Mouse (Mus musculus) kidney, embryonic 16.5 days (tissue): ENCODE results near the gene Zp1. TPM values are rescaled to one million over a fixed set of nuclear protein-coding genes. Genes with fewer than 3 reads are reported as not detected.

Experiments used
- ATAC-seq: fragments of 200-750 bp; cut with Nextera tagmentation; 2 replicates; pipeline ENCODE4 v1.8.0; 2017; ENCODE audit warnings: moderate TSS enrichment; ENCODE audit not compliant: low FRiP score, low TSS enrichment
- H3K27ac ChIP-seq: fragments of 300-500 bp; sonication (generic); 2 replicates; pipeline ENCODE4 v1.5.1; 2014; ENCODE audit warnings: low read length
- H3K27me3 ChIP-seq: fragments of 300-500 bp; sonication (generic); 2 replicates; pipeline ENCODE4 v1.6.1; 2014; ENCODE audit warnings: low read length, control low read depth, mixed read lengths; ENCODE audit not compliant: insufficient read depth
- H3K36me3 ChIP-seq: fragments of 300-500 bp; sonication (generic); 2 replicates; pipeline ENCODE4 v1.6.1; 2014; ENCODE audit warnings: low read length, control low read depth, mixed read lengths; ENCODE audit not compliant: insufficient read depth
- H3K4me1 ChIP-seq: fragments of 300-500 bp; sonication (generic); 2 replicates; pipeline ENCODE4 v1.6.1; 2014; ENCODE audit warnings: low read length, control low read depth, mixed read lengths; ENCODE audit not compliant: insufficient read depth
- H3K4me2 ChIP-seq: fragments of 300-500 bp; sonication (generic); replicated peaks from 2 replicates; pipeline ENCODE4 v1.6.1; 2014; ENCODE audit warnings: low read depth, low read length
- H3K4me3 ChIP-seq: fragments of 300-500 bp; sonication (generic); 2 replicates; pipeline ENCODE4 v1.5.1; 2014; ENCODE audit warnings: mild to moderate bottlenecking, low read length
- H3K9ac ChIP-seq: fragments of 300-500 bp; sonication (generic); replicated peaks from 2 replicates; pipeline ENCODE4 v1.6.1; 2014; ENCODE audit warnings: low read length
- H3K9me3 ChIP-seq: fragments of 300-500 bp; sonication (generic); 2 replicates; pipeline ENCODE4 v1.6.1; 2016; ENCODE audit warnings: low read length, control low read depth
- WGBS: fragments of 180-500 bp; shearing (Covaris S2); extraction: QIAGEN DNeasy Blood & Tissue Kit; methylation state at CpG from one replicate; pipeline ENCODE4 v1.1.7; 2014; 5-methylcytosine and 5-hydroxymethylcytosine counted together
- polyA plus RNA-seq: library from polyadenylated mRNA; unstranded; fragments of >200 nt; fragmentation: Nextera tagmentation; extraction: Ambion mirVana; gene quantifications from 2 replicates; pipeline ENCODE4 v1.2.1, GENCODE M21; 2015

Gene Zp1
- polyA plus RNA-seq, 1 experiment from 2014 or later: not detected

DNA sequence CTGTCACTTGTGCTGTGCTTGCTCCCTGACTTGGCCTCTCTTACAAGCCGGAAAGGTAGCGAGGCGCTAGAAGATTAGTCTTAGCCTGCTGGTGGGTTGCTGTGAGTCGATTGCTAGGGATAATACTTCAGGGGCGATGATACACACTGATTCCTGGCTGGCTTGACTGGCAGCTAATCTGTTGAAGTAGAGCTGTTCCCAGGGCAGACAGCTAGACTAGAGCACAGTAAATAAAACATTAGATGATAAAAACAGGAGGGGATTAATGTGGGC is 14.8 kb downstream of the Zp1 start:
- H3K9me3 ChIP-seq: no peaks in the 10 kb centered on the region
- H3K4me3 ChIP-seq: no peak overlapping the region
- ATAC-seq: no peak
- no peak overlapping the region for H3K9ac ChIP-seq
- H3K4me1 ChIP-seq: peaks cover 20% of the 10 kb centered on the region
- 38% methylated on average over 5 of the region's 5 CpGs for WGBS
- H3K36me3 ChIP-seq: peaks cover 44% of the 10 kb centered on the region
- H3K27me3 ChIP-seq: no peaks in the 10 kb centered on the region
- H3K27ac ChIP-seq: peak overlapping the region; percentile 91
- no peak overlapping the region for H3K4me2 ChIP-seq

DNA sequence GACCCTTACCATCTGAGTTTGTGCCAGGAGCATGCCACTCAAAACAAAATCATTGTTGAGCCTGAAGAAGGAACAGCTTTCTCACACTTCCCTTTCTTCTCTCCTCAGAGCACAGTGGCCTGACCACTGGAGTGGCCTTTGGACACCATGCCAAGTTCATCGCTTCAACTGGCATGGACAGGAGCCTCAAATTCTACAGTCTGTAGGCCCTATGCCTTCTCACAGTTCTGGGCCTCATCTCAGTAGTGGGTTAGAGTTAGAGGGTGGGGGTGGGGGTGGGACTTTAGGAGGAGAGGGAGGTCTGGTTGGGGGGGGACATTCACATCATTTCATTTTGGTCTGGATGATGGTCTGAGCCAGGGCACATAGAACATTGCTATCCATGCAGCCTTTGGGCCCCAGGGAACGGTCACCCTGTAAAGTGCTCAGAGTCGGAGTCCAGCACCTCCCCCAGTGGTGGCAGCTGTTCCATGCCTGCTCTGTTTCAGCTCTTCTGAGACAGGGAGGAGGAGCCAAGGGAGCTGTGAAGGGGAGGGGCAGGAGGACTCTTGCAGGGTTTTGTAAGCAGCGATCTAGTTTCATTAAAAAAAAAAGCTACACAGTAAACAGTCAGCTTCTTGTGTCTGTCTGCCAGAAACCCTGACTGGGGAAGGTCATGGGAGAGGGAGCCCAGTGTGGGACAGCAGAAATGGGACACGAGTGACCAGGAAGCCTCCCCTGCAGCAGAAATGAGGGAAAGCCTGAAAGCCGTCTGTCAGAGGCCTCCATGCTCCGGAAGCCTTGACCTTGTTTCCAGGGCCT is 15.3 kb downstream of the Zp1 start:
- H3K9me3 ChIP-seq: no peaks in the 10 kb centered on the region
- H3K4me1 ChIP-seq: peaks cover 20% of the 10 kb centered on the region
- peak overlapping the region; percentile 91 for H3K27ac ChIP-seq
- WGBS: 30% methylated on average over 7 of the region's 7 CpGs
- no peak overlapping the region for H3K4me2 ChIP-seq
- no peaks in the 10 kb centered on the region for H3K27me3 ChIP-seq
- H3K9ac ChIP-seq: 0 out of 2 replicates have a peak overlapping the region, but pooled peaks have one; percentile 22
- no peak overlapping the region for H3K4me3 ChIP-seq
- peak; percentile 90 for ATAC-seq
- peaks cover 49% of the 10 kb centered on the region for H3K36me3 ChIP-seq

DNA sequence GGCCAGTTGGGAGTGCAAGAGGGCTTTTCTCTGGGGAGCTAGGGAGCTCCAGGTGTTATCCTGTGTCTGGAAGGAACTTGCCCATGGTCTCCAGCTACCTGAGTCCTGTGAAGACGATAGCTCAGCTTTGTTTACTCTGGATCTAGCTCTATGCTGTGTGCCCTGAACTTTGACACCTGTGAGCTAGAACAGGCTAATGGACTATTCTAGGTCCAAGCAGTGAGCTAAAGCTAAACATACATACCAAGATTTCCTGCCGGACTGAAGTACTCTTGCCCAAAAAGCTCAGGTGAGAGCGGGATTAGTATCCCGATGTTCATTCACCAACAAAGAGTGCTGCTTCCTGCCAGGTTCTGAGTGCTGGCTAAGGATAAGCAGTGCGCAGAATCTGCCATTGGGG is 15.9 kb downstream of the Zp1 start:
- Histone ChIP-seq H3K27me3 (no peaks in the 10 kb centered on the region), H3K27ac (peak overlapping the region; percentile 91), H3K4me3 (no peak overlapping the region), H3K4me1 (peaks cover 20% of the 10 kb centered on the region), H3K9ac (0 out of 2 replicates have a peak overlapping the region, but pooled peaks have one; percentile 22), H3K4me2 (no peak overlapping the region), H3K9me3 (no peaks in the 10 kb centered on the region), H3K36me3 (peaks cover 54% of the 10 kb centered on the region)
- 80% methylated on average over 5 of the region's 5 CpGs for WGBS
- ATAC-seq: no peak

DNA sequence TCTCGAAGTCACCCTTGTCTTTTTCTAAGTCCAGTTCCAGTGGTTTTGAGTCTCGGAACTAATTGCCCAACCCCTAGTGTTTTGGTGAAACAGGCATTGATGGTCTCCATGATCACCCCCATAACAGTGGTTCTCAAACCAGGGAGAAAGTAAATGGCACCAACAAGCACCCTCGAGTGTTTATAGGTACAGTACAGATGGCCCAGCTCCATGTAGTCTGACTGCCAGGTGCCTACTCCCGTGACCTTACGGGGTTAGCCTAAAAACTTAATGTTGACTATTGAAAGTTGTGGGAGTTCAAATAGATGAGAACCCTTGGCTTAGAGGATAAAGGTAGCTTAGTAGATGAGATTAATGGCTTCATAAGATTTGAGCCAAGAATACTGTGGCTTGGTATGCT is 19.4 kb downstream of the Zp1 start:
- no peak for ATAC-seq
- H3K9me3 ChIP-seq: no peaks in the 10 kb centered on the region
- H3K4me3 ChIP-seq: no peak overlapping the region
- WGBS: 93% methylated on average over 5 of the region's 5 CpGs
- H3K27me3 ChIP-seq: no peaks in the 10 kb centered on the region
- no peak overlapping the region for H3K4me2 ChIP-seq
- no peak overlapping the region for H3K9ac ChIP-seq
- peaks cover 27% of the 10 kb centered on the region for H3K4me1 ChIP-seq
- no peak overlapping the region for H3K27ac ChIP-seq
- H3K36me3 ChIP-seq: peaks cover 66% of the 10 kb centered on the region

DNA sequence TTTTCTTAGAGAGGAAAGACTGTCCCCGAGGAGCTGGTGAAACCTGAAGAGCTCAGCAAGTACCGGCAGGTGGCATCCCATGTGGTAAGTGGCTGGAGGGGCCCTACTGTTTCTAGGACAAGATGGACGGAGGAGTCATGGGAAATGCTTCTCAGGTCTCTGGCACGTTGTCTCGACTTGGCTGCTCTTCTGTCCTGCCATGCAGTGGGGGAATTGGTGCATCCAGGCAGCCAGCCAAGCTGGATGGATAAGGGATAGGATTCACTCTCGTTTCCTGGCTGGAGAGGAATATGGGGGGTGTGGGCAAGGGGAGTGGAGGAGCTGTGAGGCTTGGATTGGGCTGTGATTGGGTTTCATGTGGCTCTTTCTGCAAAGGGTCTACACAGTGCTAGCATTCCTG is 20.1 kb downstream of the Zp1 start:
- no peaks in the 10 kb centered on the region for H3K27me3 ChIP-seq
- H3K9me3 ChIP-seq: no peaks in the 10 kb centered on the region
- no peak for ATAC-seq
- WGBS: 77% methylated on average over 6 of the region's 6 CpGs
- peaks cover 66% of the 10 kb centered on the region for H3K36me3 ChIP-seq
- no peak overlapping the region for H3K4me2 ChIP-seq
- H3K4me1 ChIP-seq: peaks cover 24% of the 10 kb centered on the region
- no peak overlapping the region for H3K4me3 ChIP-seq
- no peak overlapping the region for H3K9ac ChIP-seq
- no peak overlapping the region for H3K27ac ChIP-seq

DNA sequence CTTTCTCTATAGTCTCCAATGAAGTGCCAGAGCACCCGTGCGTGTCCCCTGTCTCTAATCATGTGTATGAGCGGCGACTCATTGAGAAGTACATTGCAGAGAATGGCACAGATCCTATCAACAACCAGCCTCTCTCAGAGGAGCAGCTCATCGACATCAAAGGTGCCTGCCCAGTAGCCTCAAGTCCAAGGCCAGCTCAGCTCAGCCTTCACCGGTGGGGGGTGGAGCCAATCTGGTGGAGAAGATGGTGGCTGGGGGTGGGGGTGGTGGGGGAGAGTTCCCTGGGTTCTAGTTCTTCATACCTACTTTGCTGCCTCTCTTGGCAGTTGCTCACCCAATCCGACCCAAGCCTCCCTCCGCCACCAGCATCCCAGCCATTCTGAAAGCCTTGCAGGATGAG is 22.9 kb downstream of the Zp1 start:
- Histone ChIP-seq H3K9ac (no peak overlapping the region), H3K27me3 (no peaks in the 10 kb centered on the region), H3K4me1 (peaks cover 14% of the 10 kb centered on the region), H3K36me3 (peaks cover 47% of the 10 kb centered on the region), H3K4me3 (no peak overlapping the region), H3K4me2 (no peak overlapping the region), H3K27ac (no peak overlapping the region), H3K9me3 (no peaks in the 10 kb centered on the region)
- 76% methylated on average over 8 of the region's 8 CpGs for WGBS
- ATAC-seq: no peak

DNA sequence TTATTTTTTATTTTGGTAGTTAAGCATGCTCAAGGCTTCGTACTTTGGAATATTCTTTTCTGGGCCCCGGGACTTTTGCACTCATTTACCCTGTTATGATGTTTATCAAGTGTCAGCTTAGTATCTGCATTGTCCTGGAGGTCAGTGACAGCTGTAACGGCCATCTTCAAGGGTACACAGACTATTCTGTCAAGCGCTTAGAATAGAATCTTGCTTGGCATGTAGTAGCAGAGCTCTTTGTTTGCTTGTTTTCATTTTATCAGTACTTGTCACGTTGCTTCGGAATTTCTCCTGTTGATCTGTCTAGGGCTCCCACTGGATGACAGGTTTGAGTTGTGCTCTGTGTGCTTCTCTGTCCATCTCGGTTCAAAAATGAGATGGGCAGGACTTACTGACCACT is 23.6 kb downstream of the Zp1 start:
- H3K4me3 ChIP-seq: peak overlapping the region; percentile 81
- H3K27ac ChIP-seq: no peak overlapping the region
- H3K27me3 ChIP-seq: no peaks in the 10 kb centered on the region
- H3K9ac ChIP-seq: peak overlapping the region; percentile 90
- WGBS: 81% methylated on average over 7 of the region's 7 CpGs
- H3K9me3 ChIP-seq: no peaks in the 10 kb centered on the region
- H3K4me1 ChIP-seq: peaks cover 14% of the 10 kb centered on the region
- peak overlapping the region; percentile 68 for H3K4me2 ChIP-seq
- H3K36me3 ChIP-seq: peaks cover 41% of the 10 kb centered on the region
- ATAC-seq: no peak

DNA sequence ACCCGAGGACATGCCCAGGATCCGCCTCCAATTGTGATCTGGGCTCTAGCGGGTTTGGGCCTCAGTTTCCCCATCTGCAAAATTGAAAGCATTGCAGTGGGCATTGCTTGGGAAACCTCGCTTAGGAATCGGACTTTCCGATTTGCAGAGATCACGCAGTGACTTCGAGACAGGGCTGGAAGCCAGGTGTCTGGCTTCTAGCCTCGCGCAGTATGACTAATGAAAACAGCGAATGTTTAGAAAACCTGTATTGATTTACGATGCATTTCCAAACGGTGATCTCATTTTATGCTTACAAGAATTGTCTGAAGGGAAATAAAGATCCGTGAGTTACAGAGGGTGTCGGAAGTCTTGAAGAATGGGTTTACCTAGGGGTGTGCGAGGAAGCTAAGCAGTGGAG is 24.7 kb downstream of the Zp1 start:
- Histone ChIP-seq H3K4me2 (peak overlapping the region; percentile 68), H3K9me3 (no peaks in the 10 kb centered on the region), H3K36me3 (peaks cover 30% of the 10 kb centered on the region), H3K27ac (peak overlapping the region; percentile 91), H3K27me3 (no peaks in the 10 kb centered on the region), H3K4me3 (peak overlapping the region; percentile 81), H3K9ac (peak overlapping the region; percentile 90), H3K4me1 (peaks cover 14% of the 10 kb centered on the region)
- under 1% methylated on average over 16 of the region's 16 CpGs for WGBS
- 0 out of 2 replicates have a peak, but pooled peaks have one; percentile 6 for ATAC-seq

DNA sequence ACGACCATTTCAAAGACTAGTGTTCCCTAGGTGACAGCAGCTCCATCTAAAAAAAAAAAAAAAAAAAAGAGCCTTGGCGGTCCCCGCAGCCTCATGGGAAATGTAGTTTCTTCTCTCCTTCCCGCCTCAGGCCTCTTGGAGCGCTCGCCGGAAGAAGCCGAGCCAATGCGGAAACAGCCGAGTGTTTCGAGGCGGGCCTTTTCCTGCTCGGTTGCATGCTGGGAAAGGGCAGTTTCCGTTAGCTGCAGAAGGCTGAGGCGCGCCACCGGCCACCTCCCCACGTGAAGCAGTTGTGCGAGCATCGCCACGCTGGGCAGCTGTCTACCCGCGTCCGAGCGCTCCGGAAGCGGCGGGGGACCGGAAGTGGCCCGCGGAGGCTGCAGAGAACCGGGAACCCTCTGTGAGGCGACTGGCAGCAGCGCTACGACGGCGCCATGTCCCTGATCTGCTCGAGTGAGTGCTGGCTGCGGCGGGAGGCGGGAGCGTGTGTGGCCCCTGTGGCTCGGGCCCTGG is 25.4 kb downstream of the Zp1 start, which contains the start of gene Prpf19:
Gene Prpf19 (plus strand): TSS at position 216 of the 513 bp plus-strand sequence.
- H3K9me3 ChIP-seq: no peaks in the 10 kb centered on the region
- H3K27ac ChIP-seq: peak within 1 kb of the TSS; percentile 91
- peaks cover 24% of the 10 kb centered on the region for H3K36me3 ChIP-seq
- H3K4me1 ChIP-seq: peaks cover 14% of the 10 kb centered on the region
- peak within 1 kb of the TSS; percentile 90 for H3K9ac ChIP-seq
- peak within 1 kb of the TSS; percentile 68 for H3K4me2 ChIP-seq
- under 1% methylated on average over 43 of the region's 43 CpGs for WGBS
- no peaks in the 10 kb centered on the region for H3K27me3 ChIP-seq
- H3K4me3 ChIP-seq: peak within 1 kb of the TSS; percentile 81
- ATAC-seq: peak; percentile 96

DNA sequence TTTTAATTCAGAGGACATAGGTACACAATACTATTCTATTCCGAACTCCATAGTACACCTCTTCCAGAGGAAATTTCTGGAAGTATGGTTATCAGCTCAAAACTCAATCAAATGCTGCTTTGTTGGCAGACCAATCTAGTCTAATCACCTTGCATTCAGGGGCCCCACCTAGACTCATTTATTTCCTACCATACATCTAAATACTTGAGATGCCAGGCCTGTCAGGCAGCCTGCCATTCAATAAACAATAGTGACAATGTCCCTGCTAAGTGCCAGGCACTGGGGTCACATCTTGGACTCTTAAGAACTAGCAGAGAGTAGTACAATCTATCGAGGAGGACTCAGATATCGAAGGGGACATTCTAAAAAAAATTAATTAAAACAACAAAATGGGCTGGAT is 28.2 kb downstream of the Zp1 start:
- H3K36me3 ChIP-seq: no peaks in the 10 kb centered on the region
- WGBS: 90% methylated on average over 3 of the region's 3 CpGs

More for the DNA sequence above, 28.2 kb downstream of the Zp1 start:
- Histone ChIP-seq H3K4me1 (peaks cover 14% of the 10 kb centered on the region), H3K4me3 (no peak overlapping the region), H3K9ac (no peak overlapping the region), H3K9me3 (no peaks in the 10 kb centered on the region), H3K27me3 (no peaks in the 10 kb centered on the region), H3K4me2 (no peak overlapping the region), H3K27ac (no peak overlapping the region)
- ATAC-seq: no peak
